Mouse (Mus musculus) olfactory bulb, adult 2 months (tissue): ENCODE results near the gene Dclk2.

Experiments
- CTCF ChIP-seq: fragments of 200-500 bp; IDR thresholded peaks from 2 replicates; pipeline ENCODE4 v1.5.1; 2012; ENCODE audit warnings: low read depth, mild to moderate bottlenecking, low read length, moderate library complexity; ENCODE audit not compliant: insufficient read depth
- POLR2A ChIP-seq: fragments of 200-500 bp; IDR thresholded peaks from 2 replicates; pipeline ENCODE4 v1.6.1; 2012; ENCODE audit warnings: mild to moderate bottlenecking, low read depth, low read length, moderate library complexity; ENCODE audit not compliant: insufficient read depth

GRCm38 (mm10) chr3:86799041-86799440 is 121.6 kb downstream of the Dclk2 start:
- TF ChIP-seq CTCF = no peak
- no peak for TF ChIP-seq POLR2A
